Mouse (Mus musculus): ENCODE results near the gene Atg16l2. TPM values are rescaled to one million over a fixed set of nuclear protein-coding genes. Genes with fewer than 3 reads are reported as not detected.

The Atg16l2 gene
- polyA plus RNA-seq, 1 experiment from 2014 or later = 23.8 TPM

DNA sequence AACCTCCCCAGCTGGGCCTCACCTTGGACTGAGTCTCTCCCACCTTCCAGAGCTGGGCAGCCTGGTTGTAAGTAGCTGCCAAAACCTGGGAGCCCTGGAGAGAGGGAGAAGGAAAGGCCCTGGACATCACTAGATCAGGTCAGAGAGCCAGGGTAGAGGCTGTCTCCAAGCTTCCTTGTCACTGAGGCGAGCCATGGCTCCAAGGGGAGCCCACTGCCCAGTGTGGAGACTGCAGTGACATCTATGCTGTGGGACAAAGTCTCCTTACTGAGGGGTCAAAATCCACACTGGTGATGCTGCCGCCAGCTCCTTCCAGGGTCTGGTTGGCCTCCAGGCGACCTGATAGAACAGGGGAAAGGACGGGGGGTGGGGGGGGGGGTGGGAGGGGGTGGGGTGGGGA is 10.0 kb downstream of the Atg16l2 start:
- peaks cover 16% of the 10 kb centered on the region for H3K4me1 ChIP-seq (replicated peaks)
- H3K9me3 ChIP-seq (replicated peaks) = no peaks in the 10 kb centered on the region
- no peak overlapping the region for H3K27ac ChIP-seq (ENCODE audit: poor library complexity, severe bottlenecking)
- no peak overlapping the region for H3K4me2 ChIP-seq
- ATAC-seq (ENCODE audit: insufficient number of reproducible peaks, low FRiP score) = no peak
- no peak overlapping the region; the same call in 1 of the 2 replicates for H3K9ac ChIP-seq
- no peak overlapping the region for H3K4me3 ChIP-seq
- peaks cover 64% of the 10 kb centered on the region for H3K36me3 ChIP-seq
- peaks cover 1% of the 10 kb centered on the region; the same call in 1 of the 2 replicates for H3K27me3 ChIP-seq (replicated peaks)
- 64% methylated on average over 4 of the region's 4 CpGs for WGBS

DNA sequence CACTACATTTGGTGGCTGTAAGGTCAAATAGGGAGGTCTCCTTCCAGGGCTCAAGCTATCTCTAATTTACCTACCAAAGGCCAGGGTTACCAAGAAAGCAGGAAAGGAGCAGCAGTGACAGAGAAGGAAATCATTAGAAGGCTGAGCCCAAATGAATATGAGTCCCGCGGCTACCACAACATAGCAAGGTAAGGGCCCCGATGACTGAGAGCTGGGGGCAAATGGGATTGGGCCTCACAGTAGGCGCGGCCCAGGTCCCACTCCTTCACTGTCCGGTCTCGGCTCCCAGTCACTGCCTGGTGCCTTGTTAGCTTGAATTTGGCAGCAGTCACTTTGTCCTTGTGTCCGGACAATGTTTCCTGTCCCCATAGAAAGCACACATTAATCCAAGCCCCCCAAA is 10.4 kb downstream of the Atg16l2 start:
- Histone ChIP-seq H3K4me3 (no peak overlapping the region), H3K4me1 (replicated peaks) (peaks cover 12% of the 10 kb centered on the region), H3K36me3 (peaks cover 64% of the 10 kb centered on the region), H3K27ac (ENCODE audit: poor library complexity, severe bottlenecking) (no peak overlapping the region), H3K27me3 (replicated peaks) (no peaks in the 10 kb centered on the region), H3K9me3 (replicated peaks) (no peaks in the 10 kb centered on the region), H3K4me2 (no peak overlapping the region), H3K9ac (no peak overlapping the region)
- WGBS = 88% methylated on average over 8 of the region's 8 CpGs
- no peak for ATAC-seq (ENCODE audit: insufficient number of reproducible peaks, low FRiP score)

DNA sequence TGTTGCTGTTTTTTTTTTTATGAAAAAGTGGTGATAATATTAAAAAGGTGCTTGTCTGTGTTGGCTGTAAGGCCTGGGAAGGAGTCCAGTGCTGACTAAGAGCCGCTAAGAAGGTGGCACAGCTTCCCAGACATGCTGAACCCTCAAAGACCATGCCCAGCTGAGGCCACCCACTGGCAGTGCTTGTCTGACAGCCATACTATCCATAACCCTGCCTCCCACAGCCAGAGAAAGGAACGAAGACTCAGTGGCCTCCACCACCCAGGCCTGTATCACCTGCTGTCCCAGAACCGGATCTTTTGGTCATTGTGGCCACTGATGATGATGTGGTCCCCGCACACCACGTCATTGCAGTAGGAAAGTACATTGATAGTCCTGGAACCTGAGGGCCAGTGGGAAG is 10.8 kb downstream of the Atg16l2 start:
- peaks cover 8% of the 10 kb centered on the region for H3K4me1 ChIP-seq (replicated peaks)
- no peak overlapping the region for H3K4me2 ChIP-seq
- 90% methylated on average over 5 of the region's 5 CpGs for WGBS
- no peak for ATAC-seq (ENCODE audit: insufficient number of reproducible peaks, low FRiP score)
- H3K27ac ChIP-seq (ENCODE audit: poor library complexity, severe bottlenecking) = no peak overlapping the region
- no peaks in the 10 kb centered on the region for H3K27me3 ChIP-seq (replicated peaks)
- H3K9ac ChIP-seq = no peak overlapping the region
- peaks cover 67% of the 10 kb centered on the region for H3K36me3 ChIP-seq
- H3K4me3 ChIP-seq = no peak overlapping the region
- H3K9me3 ChIP-seq (replicated peaks) = no peaks in the 10 kb centered on the region

DNA sequence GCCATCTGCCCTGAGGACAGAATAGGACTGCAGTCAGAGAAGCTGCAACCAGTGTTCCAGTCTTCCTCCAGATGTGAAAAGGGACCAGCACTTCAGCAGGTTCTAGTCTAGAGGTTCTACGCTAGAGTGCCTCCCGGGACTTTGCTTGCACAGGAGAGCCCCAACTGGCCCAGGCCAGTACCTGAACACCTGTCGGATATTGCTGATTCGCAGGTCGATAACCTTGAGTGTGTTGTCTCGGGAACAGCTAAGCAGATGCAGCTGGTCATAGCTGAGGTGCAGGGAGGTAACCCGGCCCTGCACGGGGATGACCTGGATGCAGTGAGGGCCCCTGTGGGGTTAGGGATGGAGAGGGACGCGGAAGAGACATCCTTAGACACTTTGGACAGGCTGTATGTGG is 11.7 kb downstream of the Atg16l2 start:
- Histone ChIP-seq H3K9ac (no peak overlapping the region), H3K4me2 (no peak overlapping the region), H3K9me3 (replicated peaks) (no peaks in the 10 kb centered on the region), H3K4me1 (replicated peaks) (peaks cover 6% of the 10 kb centered on the region), H3K27me3 (replicated peaks) (no peaks in the 10 kb centered on the region), H3K27ac (ENCODE audit: poor library complexity, severe bottlenecking) (no peak overlapping the region), H3K36me3 (peaks cover 68% of the 10 kb centered on the region), H3K4me3 (no peak overlapping the region)
- WGBS = 87% methylated on average over 10 of the region's 10 CpGs
- no peak for ATAC-seq (ENCODE audit: insufficient number of reproducible peaks, low FRiP score)

DNA sequence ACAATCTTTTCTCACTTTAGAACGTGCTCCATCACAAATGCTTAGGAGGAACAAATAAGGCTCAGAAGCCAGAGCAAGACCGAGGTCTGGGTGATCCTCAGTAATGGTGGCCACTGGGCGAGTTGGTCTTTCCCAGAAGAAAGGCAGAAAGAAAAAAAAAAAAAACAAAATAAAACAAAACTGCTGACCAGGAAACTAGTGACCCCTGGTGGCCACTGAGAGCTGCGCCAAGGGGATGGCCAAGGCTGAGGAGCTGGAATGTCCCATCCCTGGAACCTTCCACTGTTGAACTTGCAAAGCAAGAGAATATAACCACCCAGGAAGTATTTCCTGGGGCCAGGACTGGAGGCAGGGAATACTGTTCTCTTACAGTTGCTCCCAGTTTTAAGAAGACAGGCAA is 13.6 kb downstream of the Atg16l2 start:
- Histone ChIP-seq H3K36me3 (peaks cover 65% of the 10 kb centered on the region), H3K4me1 (replicated peaks) (peaks cover under 1% of the 10 kb centered on the region; the same call in 1 of the 2 replicates)

DNA sequence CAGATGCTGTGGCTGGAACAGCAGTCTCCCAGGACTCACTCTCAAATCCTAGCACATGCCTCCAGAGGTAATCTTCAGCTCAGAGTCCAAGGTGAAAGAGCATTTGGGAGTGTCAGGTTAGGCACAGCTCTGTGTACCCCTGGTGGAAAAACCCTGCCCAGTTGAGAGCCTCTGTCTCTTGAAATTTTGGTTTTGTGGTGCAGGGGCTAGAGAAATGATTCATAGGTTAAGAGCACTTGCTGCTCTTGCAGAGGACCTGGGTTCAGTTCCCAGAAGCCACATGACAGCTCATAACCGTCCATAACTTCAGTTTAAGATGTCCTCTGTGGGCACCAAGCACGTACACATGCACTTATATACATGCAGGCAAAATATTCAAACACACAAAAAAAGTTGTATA is 14.2 kb downstream of the Atg16l2 start:
- peaks cover 68% of the 10 kb centered on the region for H3K36me3 ChIP-seq
- no peak overlapping the region for H3K27ac ChIP-seq (ENCODE audit: poor library complexity, severe bottlenecking)

More for the DNA sequence above, 13.6 kb downstream of the Atg16l2 start:
- Histone ChIP-seq H3K27me3 (replicated peaks) (no peaks in the 10 kb centered on the region), H3K9ac (no peak overlapping the region), H3K27ac (ENCODE audit: poor library complexity, severe bottlenecking) (no peak overlapping the region), H3K4me3 (no peak overlapping the region), H3K9me3 (replicated peaks) (no peaks in the 10 kb centered on the region), H3K4me2 (no peak overlapping the region)
- ATAC-seq (ENCODE audit: insufficient number of reproducible peaks, low FRiP score) = no peak
- 31% methylated on average over 4 of the region's 4 CpGs for WGBS

DNA sequence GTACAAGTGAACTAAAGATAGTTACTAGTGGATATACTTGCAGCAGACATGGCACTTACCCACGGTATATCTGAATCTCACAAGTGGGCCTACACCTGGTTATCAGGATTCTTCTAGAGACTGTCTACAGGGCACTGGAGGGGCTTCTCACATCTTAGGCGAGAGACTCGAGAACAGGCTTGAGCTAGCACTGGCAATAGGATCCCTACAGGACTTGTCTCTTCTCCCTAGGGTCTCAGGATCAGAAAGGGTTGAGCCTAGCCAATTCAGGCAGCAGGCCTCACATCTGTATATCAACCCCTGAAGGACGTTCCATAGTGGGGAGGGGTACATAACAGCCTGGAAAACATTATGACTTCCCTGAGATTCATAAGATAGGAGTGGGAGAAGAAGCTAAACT is 15.2 kb downstream of the Atg16l2 start:
- Histone ChIP-seq H3K4me2 (no peak overlapping the region), H3K36me3 (peaks cover 72% of the 10 kb centered on the region), H3K4me3 (no peak overlapping the region), H3K4me1 (replicated peaks) (no peaks in the 10 kb centered on the region), H3K27ac (ENCODE audit: poor library complexity, severe bottlenecking) (no peak overlapping the region), H3K27me3 (replicated peaks) (no peaks in the 10 kb centered on the region), H3K9ac (no peak overlapping the region), H3K9me3 (replicated peaks) (no peaks in the 10 kb centered on the region)
- no peak for ATAC-seq (ENCODE audit: insufficient number of reproducible peaks, low FRiP score)
- 56% methylated on average over 4 of the region's 4 CpGs for WGBS

More for the DNA sequence above, 14.2 kb downstream of the Atg16l2 start:
- H3K4me2 ChIP-seq = no peak overlapping the region
- no peak overlapping the region for H3K9ac ChIP-seq
- 78% methylated on average over 2 of the region's 2 CpGs for WGBS
- H3K9me3 ChIP-seq (replicated peaks) = no peaks in the 10 kb centered on the region
- H3K27me3 ChIP-seq (replicated peaks) = no peaks in the 10 kb centered on the region
- H3K4me1 ChIP-seq (replicated peaks) = no peaks in the 10 kb centered on the region
- no peak overlapping the region for H3K4me3 ChIP-seq
- no peak for ATAC-seq (ENCODE audit: insufficient number of reproducible peaks, low FRiP score)

DNA sequence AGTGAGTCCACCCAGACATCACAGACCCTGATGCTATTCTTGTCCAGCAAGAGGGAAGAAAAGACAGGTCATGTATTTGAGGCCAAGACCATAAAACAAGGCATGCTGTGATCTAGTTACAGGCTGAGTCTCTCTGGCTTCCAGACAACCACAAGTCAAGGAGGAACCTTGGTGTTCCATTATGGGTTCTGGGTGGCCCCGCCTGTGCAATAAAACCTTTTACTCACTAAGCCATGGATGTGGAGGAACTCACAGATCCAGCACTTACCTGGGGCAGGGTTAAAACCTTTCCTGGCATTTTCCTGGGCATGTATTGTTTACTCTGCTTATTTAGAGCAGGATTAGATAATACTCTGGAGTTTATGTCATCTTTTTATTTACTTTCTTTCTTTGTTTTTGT is 17.5 kb downstream of the Atg16l2 start:
- no peaks in the 10 kb centered on the region for H3K4me1 ChIP-seq (replicated peaks)
- no peak overlapping the region for H3K4me3 ChIP-seq
- H3K27me3 ChIP-seq (replicated peaks) = no peaks in the 10 kb centered on the region
- no peak overlapping the region for H3K9ac ChIP-seq
- 91% methylated on average over 1 of the region's 1 CpGs for WGBS
- no peaks in the 10 kb centered on the region for H3K9me3 ChIP-seq (replicated peaks)
- no peak for ATAC-seq (ENCODE audit: insufficient number of reproducible peaks, low FRiP score)
- H3K4me2 ChIP-seq = no peak overlapping the region
- H3K36me3 ChIP-seq = peaks cover 57% of the 10 kb centered on the region
- no peak overlapping the region for H3K27ac ChIP-seq (ENCODE audit: poor library complexity, severe bottlenecking)

DNA sequence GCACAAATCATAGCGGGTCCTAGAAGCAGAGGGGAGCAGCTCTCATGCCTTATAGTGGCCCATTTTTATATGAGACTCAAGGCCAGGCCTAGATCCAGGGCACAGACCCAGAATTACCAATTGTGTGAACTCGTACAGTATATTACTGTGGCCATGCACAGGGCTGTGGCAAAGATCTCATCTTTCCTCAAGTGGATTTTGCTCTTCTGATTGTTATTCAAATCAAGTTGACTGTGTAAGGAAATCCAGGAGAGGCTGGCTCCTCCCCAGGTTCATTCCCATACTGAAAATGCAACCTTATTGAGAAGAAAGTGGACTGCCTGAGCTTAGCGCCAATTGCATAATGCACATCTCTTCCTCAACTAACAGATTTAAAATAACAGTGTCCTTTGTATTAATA is 19.3 kb downstream of the Atg16l2 start:
- 90% methylated on average over 3 of the region's 3 CpGs for WGBS
- no peak for ATAC-seq (ENCODE audit: insufficient number of reproducible peaks, low FRiP score)
- Histone ChIP-seq H3K4me3 (no peak overlapping the region), H3K27ac (ENCODE audit: poor library complexity, severe bottlenecking) (no peak overlapping the region), H3K4me1 (replicated peaks) (no peaks in the 10 kb centered on the region), H3K36me3 (peaks cover 65% of the 10 kb centered on the region), H3K4me2 (no peak overlapping the region), H3K27me3 (replicated peaks) (no peaks in the 10 kb centered on the region), H3K9me3 (replicated peaks) (no peaks in the 10 kb centered on the region), H3K9ac (no peak overlapping the region)

DNA sequence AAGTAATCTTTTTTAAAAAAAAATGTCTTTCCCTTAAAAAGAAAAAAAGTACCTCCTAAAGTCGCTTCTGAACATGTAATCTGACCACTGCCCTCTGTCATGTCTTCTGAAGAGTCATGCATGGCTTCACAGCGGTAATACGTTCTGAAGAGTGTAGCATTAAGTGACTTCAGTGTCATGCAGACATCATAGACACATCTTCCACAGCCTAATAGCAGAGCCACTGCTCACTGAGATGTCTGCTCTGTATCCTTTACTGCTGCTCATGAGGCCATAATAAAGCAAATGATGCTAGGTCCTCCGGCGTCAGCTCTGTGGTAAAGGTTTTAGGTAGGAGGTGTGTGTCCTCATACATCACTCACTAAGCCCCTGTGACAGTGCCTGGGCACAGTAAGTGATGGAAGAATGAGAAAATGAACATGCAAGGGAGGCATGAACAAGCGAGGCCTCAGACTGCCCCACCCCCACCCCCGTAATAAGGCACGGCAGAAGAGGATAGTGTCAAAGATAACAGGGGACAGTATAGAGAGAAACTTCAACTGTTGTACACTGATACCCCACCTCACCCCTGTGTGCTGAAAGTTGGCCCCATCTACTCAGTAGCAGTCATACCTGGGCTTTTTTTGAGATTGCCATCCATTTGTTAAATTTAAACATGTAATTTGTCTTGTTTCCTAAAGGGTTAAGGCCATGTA is 29.4 kb downstream of the Atg16l2 start:
- Histone ChIP-seq H3K4me3 (no peak overlapping the region), H3K27ac (ENCODE audit: poor library complexity, severe bottlenecking) (no peak overlapping the region), H3K9me3 (replicated peaks) (no peaks in the 10 kb centered on the region), H3K27me3 (replicated peaks) (no peaks in the 10 kb centered on the region), H3K4me2 (no peak overlapping the region), H3K9ac (no peak overlapping the region), H3K4me1 (replicated peaks) (no peaks in the 10 kb centered on the region), H3K36me3 (peaks cover 41% of the 10 kb centered on the region)
- ATAC-seq (ENCODE audit: insufficient number of reproducible peaks, low FRiP score) = no peak
- 75% methylated on average over 8 of the region's 8 CpGs for WGBS

DNA sequence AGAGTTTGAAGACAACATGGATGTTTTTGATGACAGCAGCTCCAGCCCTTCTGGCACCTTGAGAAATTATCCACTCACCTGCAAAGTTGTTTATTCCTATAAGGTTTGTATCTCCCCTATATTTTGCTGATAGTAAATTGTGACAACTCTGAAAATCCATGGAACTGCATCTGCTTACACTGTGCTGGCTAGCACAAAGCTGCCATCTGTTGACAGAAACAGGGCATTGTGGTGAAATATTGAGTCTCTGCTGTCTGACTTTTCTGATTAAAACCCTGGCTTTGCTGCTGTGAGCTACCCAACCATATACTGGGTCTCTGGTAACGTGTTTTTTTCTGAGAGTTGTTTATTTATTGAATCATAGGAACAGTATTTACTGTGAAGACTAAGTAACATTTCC is 30.4 kb downstream of the Atg16l2 start:
- Histone ChIP-seq H3K4me3 (no peak overlapping the region), H3K36me3 (peaks cover 31% of the 10 kb centered on the region), H3K4me2 (no peak overlapping the region), H3K4me1 (replicated peaks) (peaks cover 9% of the 10 kb centered on the region), H3K9me3 (replicated peaks) (no peaks in the 10 kb centered on the region), H3K9ac (no peak overlapping the region), H3K27ac (ENCODE audit: poor library complexity, severe bottlenecking) (no peak overlapping the region), H3K27me3 (replicated peaks) (no peaks in the 10 kb centered on the region)
- no peak for ATAC-seq (ENCODE audit: insufficient number of reproducible peaks, low FRiP score)
- 72% methylated on average over 1 of the region's 1 CpGs for WGBS

Measured in heart, embryonic 12.5 days (tissue).